Mouse (Mus musculus) thymus, adult 2 months (tissue): Measurements from ENCODE around the gene Prrc2b. TPM values are rescaled to one million over a fixed set of nuclear protein-coding genes. Genes with fewer than 3 reads are reported as not detected.

Source experiments
- DNase-seq: peaks from one replicate; pipeline ENCODE4 v3.0.0; 2021
- H3K27ac ChIP-seq: fragments of 200-500 bp; 2 replicates; pipeline ENCODE4 v1.5.1; 2012; ENCODE audit warnings: low read length, control low read depth; ENCODE audit not compliant: control insufficient read depth, insufficient read depth
- H3K27me3 ChIP-seq: fragments of 200-500 bp; 2 replicates; pipeline ENCODE4 v1.6.1; 2012; ENCODE audit warnings: mild to moderate bottlenecking, low read length, moderate library complexity, mixed read lengths; ENCODE audit not compliant: control insufficient read depth, insufficient read depth
- H3K36me3 ChIP-seq: fragments of 200-500 bp; 2 replicates; pipeline ENCODE4 v1.6.1; 2012; ENCODE audit warnings: mild to moderate bottlenecking, low read length, moderate library complexity; ENCODE audit not compliant: control insufficient read depth, insufficient read depth
- H3K4me1 ChIP-seq: fragments of 200-500 bp; replicated peaks from 2 replicates; pipeline ENCODE4 v1.6.1; 2012; ENCODE audit warnings: low read length; ENCODE audit not compliant: control insufficient read depth, insufficient read depth
- H3K4me3 ChIP-seq: fragments of 200-500 bp; 2 replicates; pipeline ENCODE4 v1.5.1; 2012; ENCODE audit warnings: mild to moderate bottlenecking, low read length, control low read depth, moderate library complexity; ENCODE audit not compliant: control insufficient read depth, insufficient read depth
- CTCF ChIP-seq: fragments of 200-500 bp; IDR thresholded peaks from 2 replicates; pipeline ENCODE4 v1.5.1; 2012; ENCODE audit warnings: mild to moderate bottlenecking, control low read depth, low read length, moderate library complexity, borderline replicate concordance; ENCODE audit not compliant: control insufficient read depth, poor library complexity, insufficient read depth; ENCODE audit errors: extremely low read depth
- POLR2A ChIP-seq: fragments of 200-500 bp; IDR thresholded peaks from 2 replicates; pipeline ENCODE4 v1.6.1; 2012; ENCODE audit warnings: mild to moderate bottlenecking, low read length, control low read depth, moderate library complexity; ENCODE audit not compliant: control insufficient read depth, poor library complexity, insufficient read depth; ENCODE audit errors: extremely low read depth
- WGBS: fragments of 180-500 bp; shearing (Covaris S2); methylation state at CpG from one replicate; pipeline ENCODE4 v1.1.7; 2018; 5-methylcytosine and 5-hydroxymethylcytosine counted together
- polyA plus RNA-seq: library from polyadenylated mRNA; depleted of rRNA; stranded (reverse); fragments of >200 nt; gene quantifications from 2 replicates; pipeline ENCODE4 v1.2.3, GENCODE M21; 2012

Gene Prrc2b
- polyA plus RNA-seq, 1 experiment: 104 TPM

GRCm38 (mm10) chr2:32242986-32243385, 92.1 kb downstream of the Prrc2b start:
- no peaks in the 10 kb centered on the region for H3K27me3 ChIP-seq
- H3K27ac ChIP-seq: no peak overlapping the region
- no peak for TF ChIP-seq POLR2A
- TF ChIP-seq CTCF: no peak
- no peak for DNase-seq
- 92% methylated on average over 4 of the region's 4 CpGs for WGBS
- no peak overlapping the region for H3K4me3 ChIP-seq
- H3K4me1 ChIP-seq: peaks cover 2% of the 10 kb centered on the region; the same call in 1 of the 2 replicates
- peaks cover 5% of the 10 kb centered on the region for H3K36me3 ChIP-seq

DNA sequence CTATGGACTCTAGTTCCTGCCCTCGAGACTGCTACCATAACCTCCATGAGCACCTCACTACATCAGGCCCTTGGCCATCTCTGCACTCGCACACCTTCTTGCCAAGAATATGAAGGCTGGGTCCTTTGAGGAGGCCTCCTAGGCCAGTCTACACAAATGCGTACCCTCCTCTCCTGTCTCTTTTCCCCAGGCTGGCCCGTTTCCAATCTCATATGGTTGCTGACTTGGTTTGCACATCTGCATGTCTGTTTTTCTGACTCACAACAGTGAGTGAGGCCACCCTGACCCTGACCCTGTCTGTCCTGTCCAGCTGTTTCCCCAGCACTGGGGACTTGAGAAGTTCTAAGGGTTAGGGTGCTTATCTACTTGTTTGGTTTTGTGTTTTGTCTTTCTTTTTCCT, 95.9 kb downstream of the Prrc2b start:
- DNase-seq: no peak
- Histone ChIP-seq H3K4me3 (no peak overlapping the region), H3K27me3 (no peaks in the 10 kb centered on the region), H3K4me1 (no peaks in the 10 kb centered on the region), H3K27ac (no peak overlapping the region), H3K36me3 (peaks cover 14% of the 10 kb centered on the region)
- TF ChIP-seq CTCF (no peak), POLR2A (no peak)
- WGBS: 85% methylated on average over 4 of the region's 4 CpGs

DNA sequence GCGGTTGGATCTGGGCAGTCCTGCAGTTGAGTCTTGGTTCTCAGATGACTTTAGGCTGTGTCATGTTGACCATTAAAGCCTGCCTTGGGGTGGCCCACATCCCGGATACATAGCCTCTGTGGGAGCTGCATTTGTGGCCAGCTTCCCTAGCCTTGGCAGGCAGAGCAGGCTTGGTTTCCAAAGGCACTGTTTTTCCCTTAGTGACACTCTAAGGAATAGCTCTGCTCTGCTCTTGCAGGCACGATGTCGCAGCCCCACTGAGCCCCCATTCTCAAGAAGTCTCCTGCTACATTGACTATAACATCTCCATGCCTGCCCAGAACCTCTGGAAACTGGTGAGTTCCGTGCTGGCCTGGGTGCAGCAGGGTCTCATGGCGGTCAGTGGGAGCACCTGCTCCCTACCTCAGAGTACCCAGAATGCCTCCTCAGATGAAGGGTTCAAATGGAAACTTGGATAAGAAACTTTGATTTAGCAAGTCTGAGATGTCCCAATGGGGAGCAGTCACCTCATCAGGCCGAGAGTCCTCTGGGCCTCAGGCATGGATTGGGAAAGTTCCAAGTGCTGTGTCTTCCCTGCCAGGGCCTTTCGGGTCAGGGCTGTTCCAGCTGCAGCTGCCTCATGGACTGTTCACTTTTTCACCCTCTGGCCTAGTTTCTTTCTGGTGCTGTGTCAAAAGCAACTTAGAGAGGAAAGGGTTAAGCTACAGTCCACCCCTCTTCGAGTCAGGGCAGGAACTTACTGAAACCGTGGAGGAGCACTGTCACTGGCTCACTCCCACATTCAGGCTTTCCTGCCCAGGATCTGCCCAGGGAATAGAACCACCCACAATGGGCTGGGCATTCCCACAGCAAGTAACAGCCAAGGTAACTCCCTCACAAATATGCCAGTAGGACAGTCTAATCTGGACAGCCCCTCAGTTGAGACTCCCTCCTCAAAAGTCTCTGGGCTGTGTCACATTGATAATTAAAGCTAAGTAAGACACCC, 97.8 kb downstream of the Prrc2b start:
- Histone ChIP-seq H3K36me3 (peaks cover 19% of the 10 kb centered on the region), H3K27ac (no peak overlapping the region), H3K4me1 (no peaks in the 10 kb centered on the region), H3K4me3 (no peak overlapping the region), H3K27me3 (no peaks in the 10 kb centered on the region)
- 84% methylated on average over 10 of the region's 10 CpGs for WGBS
- DNase-seq: no peak
- TF ChIP-seq CTCF: no peak
- no peak for TF ChIP-seq POLR2A

GRCm38 (mm10) chr2:32251791-32252527, 101.1 kb downstream of the Prrc2b start:
- H3K27me3 ChIP-seq: no peaks in the 10 kb centered on the region
- no peaks in the 10 kb centered on the region for H3K4me1 ChIP-seq
- 95% methylated on average over 12 of the region's 12 CpGs for WGBS
- H3K4me3 ChIP-seq: no peak overlapping the region
- no peak overlapping the region for H3K27ac ChIP-seq
- peaks cover 18% of the 10 kb centered on the region for H3K36me3 ChIP-seq
- DNase-seq: no peak
- TF ChIP-seq CTCF: no peak
- TF ChIP-seq POLR2A: no peak

DNA sequence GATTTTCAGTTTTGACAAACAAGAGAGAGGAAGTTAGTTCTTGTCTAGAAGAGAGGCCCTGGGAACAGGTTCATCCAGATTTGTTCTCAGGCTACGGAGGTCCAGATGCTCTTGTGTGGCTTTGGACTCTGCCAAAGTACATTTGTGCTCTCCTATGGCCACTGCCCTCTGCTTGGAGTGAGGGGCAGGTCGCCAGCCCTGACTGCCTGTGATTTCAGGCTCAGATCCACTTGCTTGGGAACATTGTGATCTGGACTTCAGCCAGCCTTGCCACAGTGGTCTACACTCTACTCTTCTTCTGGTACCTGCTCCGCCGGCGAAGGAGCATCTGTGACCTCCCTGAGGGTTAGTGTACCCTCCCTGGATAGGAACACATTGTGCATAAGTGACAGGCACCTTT, 101.8 kb downstream of the Prrc2b start:
- 96% methylated on average over 5 of the region's 5 CpGs for WGBS
- TF ChIP-seq POLR2A (no peak), CTCF (no peak)
- Histone ChIP-seq H3K4me3 (no peak overlapping the region), H3K27ac (no peak overlapping the region), H3K27me3 (no peaks in the 10 kb centered on the region), H3K4me1 (no peaks in the 10 kb centered on the region), H3K36me3 (peaks cover 21% of the 10 kb centered on the region)
- DNase-seq: no peak

DNA sequence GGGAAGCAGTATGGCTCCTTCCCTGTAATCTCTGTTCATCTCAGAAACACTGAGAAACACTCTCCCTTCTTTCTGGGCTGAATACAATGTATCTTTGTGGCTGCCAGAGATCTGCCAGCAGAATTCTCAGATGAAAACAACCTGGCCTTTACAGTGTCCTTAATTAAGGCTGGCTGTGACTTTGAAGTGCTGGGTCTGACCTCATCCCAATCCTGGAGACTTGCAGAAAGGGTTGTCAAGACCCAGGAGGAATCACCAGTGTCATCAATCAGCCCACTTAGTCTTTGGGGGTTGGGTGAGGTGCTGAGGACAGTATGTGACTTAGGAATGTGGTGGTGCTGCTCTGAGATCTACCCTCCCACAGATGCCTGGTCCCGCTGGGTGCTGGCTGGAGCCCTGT, 102.5 kb downstream of the Prrc2b start:
- TF ChIP-seq POLR2A (no peak), CTCF (no peak)
- DNase-seq: no peak
- Histone ChIP-seq H3K36me3 (peaks cover 26% of the 10 kb centered on the region), H3K27ac (no peak overlapping the region), H3K4me3 (no peak overlapping the region), H3K27me3 (no peaks in the 10 kb centered on the region), H3K4me1 (no peaks in the 10 kb centered on the region)
- WGBS: 90% methylated on average over 1 of the region's 1 CpGs

GRCm38 (mm10) chr2:32254563-32254962, 103.7 kb downstream of the Prrc2b start:
- Histone ChIP-seq H3K36me3 (peaks cover 26% of the 10 kb centered on the region), H3K27me3 (no peaks in the 10 kb centered on the region), H3K4me3 (no peak overlapping the region), H3K27ac (no peak overlapping the region), H3K4me1 (peaks cover 7% of the 10 kb centered on the region)
- DNase-seq: no peak
- TF ChIP-seq CTCF (no peak), POLR2A (no peak)
- 95% methylated on average over 5 of the region's 5 CpGs for WGBS
